Mouse (Mus musculus) embryonic facial prominence, embryonic 13.5 days (tissue): Measurements from ENCODE around the gene Il10ra. TPM values are rescaled to one million over a fixed set of nuclear protein-coding genes. Genes with fewer than 3 reads are reported as not detected.

Experiments
- ATAC-seq: fragments of 200-750 bp; cut with Nextera tagmentation; 2 replicates; pipeline ENCODE4 v1.8.0; 2017; ENCODE audit warnings: low read depth; ENCODE audit not compliant: insufficient number of reproducible peaks, insufficient read depth, low FRiP score, low TSS enrichment
- H3K27ac ChIP-seq: fragments of 300-500 bp; sonication (generic); 2 replicates; pipeline ENCODE4 v1.5.1; 2015; ENCODE audit warnings: moderate library complexity, mild to moderate bottlenecking, inconsistent platforms
- H3K27me3 ChIP-seq: fragments of 300-500 bp; sonication (generic); 2 replicates; pipeline ENCODE4 v1.6.1; 2015; ENCODE audit warnings: mild to moderate bottlenecking, inconsistent platforms
- H3K36me3 ChIP-seq: fragments of 300-500 bp; sonication (generic); 2 replicates; pipeline ENCODE4 v1.6.1; 2015; ENCODE audit warnings: mild to moderate bottlenecking, inconsistent platforms
- H3K4me1 ChIP-seq: fragments of 300-500 bp; sonication (generic); 2 replicates; pipeline ENCODE4 v1.6.1; 2015; ENCODE audit warnings: inconsistent platforms
- H3K4me2 ChIP-seq: fragments of 300-500 bp; sonication (generic); 2 replicates; pipeline ENCODE4 v1.6.1; 2015; ENCODE audit warnings: moderate library complexity, mild to moderate bottlenecking, inconsistent platforms
- H3K4me3 ChIP-seq: fragments of 300-500 bp; sonication (generic); 2 replicates; pipeline ENCODE4 v1.5.1; 2015; ENCODE audit warnings: mild to moderate bottlenecking, inconsistent platforms
- H3K9ac ChIP-seq: fragments of 300-500 bp; sonication (generic); 2 replicates; pipeline ENCODE4 v1.6.1; 2015; ENCODE audit warnings: mild to moderate bottlenecking, inconsistent platforms
- H3K9me3 ChIP-seq: fragments of 300-500 bp; sonication (generic); 2 replicates; pipeline ENCODE4 v1.6.1; 2016; ENCODE audit warnings: inconsistent platforms
- WGBS: fragments of 180-500 bp; shearing (Covaris S2); methylation state at CpG from one replicate; pipeline ENCODE4 v1.1.7; 2015; ENCODE audit warnings: mixed read lengths; 5-methylcytosine and 5-hydroxymethylcytosine counted together
- polyA plus RNA-seq: library from polyadenylated mRNA; unstranded; fragments of >200 nt; fragmentation: Nextera tagmentation; extraction: Ambion mirVana; gene quantifications from 2 replicates; pipeline ENCODE4 v1.2.1, GENCODE M21; 2015

Gene Il10ra
- polyA plus RNA-seq, 1 experiment from 2014 or later, result 0.69 TPM

- Histone ChIP-seq H3K9me3 (no peaks in the 10 kb centered on the region), H3K36me3 (no peaks in the 10 kb centered on the region), H3K27ac (no peak overlapping the region), H3K4me3 (no peak overlapping the region), H3K4me1 (no peaks in the 10 kb centered on the region), H3K4me2 (no peak overlapping the region), H3K9ac (no peak overlapping the region), H3K27me3 (no peaks in the 10 kb centered on the region; the same call in 1 of the 2 replicates)
- ATAC-seq, result no peak
- 84% methylated on average over 11 of the region's 11 CpGs for WGBS
Measured at GRCm38 (mm10) chr9:45291481-45292168, 22.7 kb upstream of the Il10ra start.

GRCm38 (mm10) chr9:45282466-45282865, 13.5 kb upstream of the Il10ra start:
- ATAC-seq, result no peak
- Histone ChIP-seq H3K27ac (no peak overlapping the region), H3K9ac (no peak overlapping the region), H3K36me3 (no peaks in the 10 kb centered on the region), H3K9me3 (no peaks in the 10 kb centered on the region), H3K4me3 (no peak overlapping the region), H3K27me3 (no peaks in the 10 kb centered on the region), H3K4me1 (no peaks in the 10 kb centered on the region), H3K4me2 (no peak overlapping the region)
- WGBS, result 85% methylated on average over 5 of the region's 5 CpGs

GRCm38 (mm10) chr9:45280891-45281290, 11.9 kb upstream of the Il10ra start:
- Histone ChIP-seq H3K9me3 (no peaks in the 10 kb centered on the region), H3K9ac (no peak overlapping the region), H3K27me3 (no peaks in the 10 kb centered on the region), H3K27ac (no peak overlapping the region), H3K4me1 (no peaks in the 10 kb centered on the region), H3K4me2 (no peak overlapping the region), H3K4me3 (no peak overlapping the region), H3K36me3 (no peaks in the 10 kb centered on the region)
- 80% methylated on average over 3 of the region's 3 CpGs for WGBS
- ATAC-seq, result no peak

- no peak for ATAC-seq
- 76% methylated on average over 3 of the region's 3 CpGs for WGBS
- no peak overlapping the region for H3K4me2 ChIP-seq
Measured at GRCm38 (mm10) chr9:45280059-45280458, 11.1 kb upstream of the Il10ra start.

GRCm38 (mm10) chr9:45274635-45275034, 5.7 kb upstream of the Il10ra start:
- Histone ChIP-seq H3K9me3 (no peaks in the 10 kb centered on the region), H3K4me3 (no peak overlapping the region), H3K36me3 (no peaks in the 10 kb centered on the region), H3K9ac (no peak overlapping the region), H3K4me1 (no peaks in the 10 kb centered on the region), H3K27me3 (peaks cover 20% of the 10 kb centered on the region), H3K27ac (no peak overlapping the region), H3K4me2 (no peak overlapping the region)
- ATAC-seq, result no peak
- WGBS, result 81% methylated on average over 2 of the region's 2 CpGs

More at GRCm38 (mm10) chr9:45280059-45280458, 11.1 kb upstream of the Il10ra start:
- no peaks in the 10 kb centered on the region for H3K4me1 ChIP-seq
- no peak overlapping the region for H3K27ac ChIP-seq
- no peaks in the 10 kb centered on the region for H3K36me3 ChIP-seq
- H3K4me3 ChIP-seq, result no peak overlapping the region
- no peak overlapping the region for H3K9ac ChIP-seq
- H3K27me3 ChIP-seq, result no peaks in the 10 kb centered on the region
- H3K9me3 ChIP-seq, result no peaks in the 10 kb centered on the region

GRCm38 (mm10) chr9:45274218-45274617, 5.3 kb upstream of the Il10ra start:
- Histone ChIP-seq H3K27ac (no peak overlapping the region), H3K4me1 (no peaks in the 10 kb centered on the region), H3K9ac (no peak overlapping the region), H3K9me3 (no peaks in the 10 kb centered on the region), H3K4me3 (no peak overlapping the region), H3K4me2 (no peak overlapping the region), H3K27me3 (peaks cover 24% of the 10 kb centered on the region), H3K36me3 (no peaks in the 10 kb centered on the region)
- 84% methylated on average over 4 of the region's 4 CpGs for WGBS
- ATAC-seq, result no peak

- WGBS, result 36% methylated on average over 5 of the region's 5 CpGs
- Histone ChIP-seq H3K27me3 (peaks cover 44% of the 10 kb centered on the region), H3K4me1 (peaks cover 4% of the 10 kb centered on the region; the same call in 1 of the 2 replicates), H3K4me2 (no peak overlapping the region), H3K36me3 (no peaks in the 10 kb centered on the region), H3K9me3 (no peaks in the 10 kb centered on the region), H3K9ac (no peak overlapping the region), H3K4me3 (no peak overlapping the region), H3K27ac (no peak overlapping the region)
- no peak for ATAC-seq
Measured at GRCm38 (mm10) chr9:45272213-45272612, 3.3 kb upstream of the Il10ra start.

- Histone ChIP-seq H3K27me3 (peaks cover 55% of the 10 kb centered on the region), H3K27ac (no peak overlapping the region), H3K9me3 (no peaks in the 10 kb centered on the region), H3K4me1 (peaks cover 4% of the 10 kb centered on the region; the same call in 1 of the 2 replicates), H3K4me3 (no peak overlapping the region), H3K9ac (no peak overlapping the region), H3K4me2 (no peak overlapping the region), H3K36me3 (no peaks in the 10 kb centered on the region)
- 59% methylated on average over 4 of the region's 4 CpGs for WGBS
- ATAC-seq, result no peak
Measured at GRCm38 (mm10) chr9:45268079-45268478, 870 bp downstream of the Il10ra start.

- 87% methylated on average over 4 of the region's 4 CpGs for WGBS
- no peak for ATAC-seq
- Histone ChIP-seq H3K36me3 (no peaks in the 10 kb centered on the region), H3K4me1 (peaks cover 4% of the 10 kb centered on the region; the same call in 1 of the 2 replicates), H3K9ac (no peak overlapping the region), H3K4me2 (no peak overlapping the region), H3K4me3 (no peak overlapping the region), H3K27me3 (peaks cover 56% of the 10 kb centered on the region), H3K9me3 (no peaks in the 10 kb centered on the region), H3K27ac (no peak overlapping the region)
Measured at GRCm38 (mm10) chr9:45267099-45267498, 1.9 kb downstream of the Il10ra start.

GRCm38 (mm10) chr9:45261872-45262271, 7.1 kb downstream of the Il10ra start:
- no peak overlapping the region for H3K9ac ChIP-seq
- H3K4me3 ChIP-seq, result no peak overlapping the region
- H3K27ac ChIP-seq, result no peak overlapping the region
- no peak for ATAC-seq
- peaks cover 13% of the 10 kb centered on the region for H3K27me3 ChIP-seq
- H3K4me2 ChIP-seq, result no peak overlapping the region
- 67% methylated on average over 5 of the region's 5 CpGs for WGBS
- no peaks in the 10 kb centered on the region for H3K36me3 ChIP-seq
- no peaks in the 10 kb centered on the region for H3K4me1 ChIP-seq
- no peaks in the 10 kb centered on the region for H3K9me3 ChIP-seq

GRCm38 (mm10) chr9:45261466-45261865, 7.5 kb downstream of the Il10ra start:
- H3K27ac ChIP-seq, result no peak overlapping the region
- H3K4me2 ChIP-seq, result no peak overlapping the region
- no peaks in the 10 kb centered on the region for H3K4me1 ChIP-seq
- H3K9ac ChIP-seq, result no peak overlapping the region
- H3K27me3 ChIP-seq, result peaks cover 9% of the 10 kb centered on the region; the same call in 1 of the 2 replicates
- ATAC-seq, result no peak
- no peak overlapping the region for H3K4me3 ChIP-seq
- H3K9me3 ChIP-seq, result no peaks in the 10 kb centered on the region
- H3K36me3 ChIP-seq, result no peaks in the 10 kb centered on the region
- WGBS, result 52% methylated on average over 4 of the region's 4 CpGs

- no peak for ATAC-seq
- H3K4me2 ChIP-seq, result no peak overlapping the region
- 0 out of 2 replicates have a peak, but pooled peaks cover 6% of the 10 kb centered on the region for H3K27me3 ChIP-seq
- no peak overlapping the region for H3K27ac ChIP-seq
- no peaks in the 10 kb centered on the region for H3K36me3 ChIP-seq
- no peaks in the 10 kb centered on the region for H3K9me3 ChIP-seq
- H3K4me3 ChIP-seq, result no peak overlapping the region
- H3K9ac ChIP-seq, result no peak overlapping the region
- WGBS, result 80% methylated on average over 13 of the region's 13 CpGs
- no peaks in the 10 kb centered on the region for H3K4me1 ChIP-seq
Measured at GRCm38 (mm10) chr9:45259065-45259464, 9.9 kb downstream of the Il10ra start.
